In the genomic region with DNA sequence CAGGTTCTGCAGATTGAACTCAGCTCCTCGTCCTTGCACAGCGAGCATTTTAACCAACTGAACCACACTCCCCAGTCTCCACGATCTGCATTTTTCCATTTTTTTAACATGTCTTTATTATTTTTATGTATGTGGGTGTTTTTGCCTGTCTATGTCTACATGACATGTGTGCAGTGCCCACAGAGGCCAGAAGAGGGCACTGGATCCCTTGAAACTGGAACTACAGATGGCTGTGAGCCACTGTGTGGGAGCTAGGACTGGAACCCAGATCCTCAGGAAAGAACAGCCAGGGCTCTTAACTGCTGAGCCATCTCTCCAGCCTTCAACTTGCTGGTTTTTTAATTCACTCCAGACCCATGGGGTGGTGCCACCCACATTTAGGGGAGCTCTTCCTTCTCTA, we compare ENCODE assay signal across 11 mouse cellular contexts. TPM values are rescaled to one million over a fixed set of nuclear protein-coding genes. Genes with fewer than 3 reads are reported as not detected.
DNase-seq lines count a peak whose midpoint lies in the region; ATAC-seq and TF ChIP-seq lines count a peak whose summit lies in the region.
"Had no signal": no experiment of that assay in that cellular context is flagged by ENCODE, and none has a peak within 500 bp of the region (broad histone marks: within the 10 kb centered on the region; RNA-seq: fewer than 3 reads in every experiment).

No protein-coding gene starts in this region.

- H3K36me3 ChIP-seq in kidney, adult 2 months (ENCODE audit: control insufficient read depth, insufficient read depth, low read length) = no peaks in the 10 kb centered on the region
- H3K36me3 ChIP-seq in kidney, embryonic 16.5 days (ENCODE audit: insufficient read depth, low read length) = no peaks in the 10 kb centered on the region
- no peaks in the 10 kb centered on the region for H3K36me3 ChIP-seq in forebrain, embryonic 15.5 days
- H3K36me3 ChIP-seq: limb, embryonic 13.5 days had no signal

- no peaks in the 10 kb centered on the region for H3K9me3 ChIP-seq in kidney, embryonic 16.5 days (ENCODE audit: low read length)
- no peaks in the 10 kb centered on the region for H3K9me3 ChIP-seq in forebrain, embryonic 15.5 days

- TF ChIP-seq POLR2A in kidney, adult 2 months (IDR thresholded peaks at IDR 0.05; ENCODE audit: low read depth, low read length) = no peak

- no peak overlapping the region for H3K4me2 ChIP-seq in kidney, embryonic 16.5 days (replicated peaks; ENCODE audit: low read depth, low read length)
- no peak overlapping the region for H3K4me2 ChIP-seq in forebrain, embryonic 15.5 days (replicated peaks)
- H3K4me2 ChIP-seq: limb, embryonic 13.5 days had no signal

- 93% methylated on average over 3 of the region's 3 CpGs for WGBS in kidney, adult 2 months
- 95% methylated on average over 3 of the region's 3 CpGs for WGBS in kidney, embryonic 16.5 days
- WGBS in forebrain, embryonic 15.5 days = 90% methylated on average over 3 of the region's 3 CpGs

- no peak overlapping the region for H3K27ac ChIP-seq in kidney, adult 2 months (ENCODE audit: insufficient read depth, low read depth, low read length)
- H3K27ac ChIP-seq in kidney, embryonic 16.5 days (ENCODE audit: low read length) = no peak overlapping the region
- no peak overlapping the region for H3K27ac ChIP-seq in forebrain, embryonic 15.5 days (replicated peaks)
- H3K27ac ChIP-seq: limb, embryonic 13.5 days had no signal

- H3K4me1 ChIP-seq in kidney, adult 2 months (ENCODE audit: control insufficient read depth, insufficient read depth, low read length) = no peaks in the 10 kb centered on the region
- H3K4me1 ChIP-seq in kidney, embryonic 16.5 days (ENCODE audit: insufficient read depth, low read length) = no peaks in the 10 kb centered on the region
- H3K4me1 ChIP-seq in forebrain, embryonic 15.5 days = peaks cover 3% of the 10 kb centered on the region; the same call in 1 of the 2 replicates

- no peaks in the 10 kb centered on the region for H3K27me3 ChIP-seq in kidney, adult 2 months (replicated peaks; ENCODE audit: control insufficient read depth, insufficient read depth, low read length)
- H3K27me3 ChIP-seq in kidney, embryonic 16.5 days (ENCODE audit: insufficient read depth, low read length) = no peaks in the 10 kb centered on the region
- no peaks in the 10 kb centered on the region for H3K27me3 ChIP-seq in forebrain, embryonic 15.5 days

- no peak overlapping the region for H3K9ac ChIP-seq in kidney, embryonic 16.5 days (replicated peaks; ENCODE audit: low read length)
- no peak overlapping the region for H3K9ac ChIP-seq in forebrain, embryonic 15.5 days (replicated peaks)
- H3K9ac ChIP-seq: limb, embryonic 13.5 days had no signal

- H3K4me3 ChIP-seq in kidney, adult 2 months (ENCODE audit: insufficient read depth, low read depth, low read length) = no peak overlapping the region
- H3K4me3 ChIP-seq in kidney, embryonic 16.5 days (ENCODE audit: low read length) = no peak overlapping the region
- no peak overlapping the region for H3K4me3 ChIP-seq in forebrain, embryonic 15.5 days
- H3K4me3 ChIP-seq: limb, embryonic 13.5 days; myocyte had no signal

- no peak for ATAC-seq in kidney, embryonic 16.5 days (ENCODE audit: low FRiP score, low TSS enrichment)
- ATAC-seq in megakaryocyte-erythroid progenitor cell, adult 5-6 weeks (replicated peaks; ENCODE audit: low FRiP score, low TSS enrichment, poor library complexity, severe bottlenecking) = peak; percentile 25; the same call in 1 of the 2 replicates
- ATAC-seq in forebrain, embryonic 15.5 days (replicated peaks) = no peak
- ATAC-seq: hindbrain, embryonic 16.5 days had no signal

- peak; percentile 39; the same call in 1 of the 2 replicates for TF ChIP-seq CTCF in kidney, adult 2 months (conservative IDR thresholded peaks at IDR 0.05; ENCODE audit: insufficient read depth, insufficient read length, low read depth, low read length)

- intact Hi-C loops in gastrocnemius, postnatal 14 days (cut with DNase I; ENCODE audit: low total_unique reads) = loop anchor here (10.0 kb wide), 1 partner anchor 170 kb away; no protein-coding TSS in a partner anchor

- peak; percentile 30 for DNase-seq in kidney, adult 2 months
- DNase-seq in CD8-positive naive resting alpha-beta T cell, adult 2 months (ENCODE audit: low read depth in 2 of 2, low spot score in 2 of 2) = peak; percentile 5 to 17
- peak; percentile 73 for DNase-seq in R1 (ENCODE audit: low read depth, low spot score)
- no peak for DNase-seq in ovary, postnatal 10 days (ENCODE audit: low spot score)
- DNase-seq in gastrocnemius, postnatal 14 days = no peak

RNA-seq across cellular contexts. Expression of a gene that starts 45.8 kb away (rescaled TPM):
- 21.1 and 24.8 TPM in 2 replicates for polyA plus RNA-seq in kidney, adult 2 months (2012; rRNA removed)
- 82.7 and 85.1 TPM in 2 replicates for polyA plus RNA-seq in kidney, embryonic 16.5 days (2015; fragmentation: Nextera tagmentation; extraction: Ambion mirVana)
- 114 and 126 TPM in 2 replicates for total RNA-seq in megakaryocyte-erythroid progenitor cell, adult 5-6 weeks (2014; fragmentation: Nextera tagmentation)
- 598 and 714 TPM in 2 replicates for total RNA-seq in megakaryocyte-erythroid progenitor cell, adult 5-6 weeks (2017)
- polyA plus RNA-seq in forebrain, embryonic 15.5 days (2015; fragmentation: Nextera tagmentation; extraction: Ambion mirVana) = 51.8 and 54.7 TPM in 2 replicates
- total RNA-seq in gastrocnemius, postnatal 14 days (2021) = 100 to 1,000 TPM in 1 of 2 experiments, 10 to 100 TPM in 1; 94.8 to 113 TPM

Comparison
In these comparisons a context has a peak if more than half of its experiments do, and no peak if none do; other contexts are left out.
1. DNase-seq: peak in kidney, adult 2 months (single experiment), CD8-positive naive resting alpha-beta T cell, adult 2 months (2 of 2) and R1 (single experiment); none in ovary, postnatal 10 days (single experiment) and gastrocnemius, postnatal 14 days (single experiment).